Mouse (Mus musculus) ES-CJ7 (cell line): ENCODE results near the gene Crip2.
A peak's percentile ranks its signal among the peaks of the same experiment; 100 is the strongest.

Source experiments
- DNase-seq: peaks from one replicate; pipeline ENCODE4 v3.0.0; 2011; ENCODE audit warnings: low read depth, low spot score

The Crip2 gene

DNA sequence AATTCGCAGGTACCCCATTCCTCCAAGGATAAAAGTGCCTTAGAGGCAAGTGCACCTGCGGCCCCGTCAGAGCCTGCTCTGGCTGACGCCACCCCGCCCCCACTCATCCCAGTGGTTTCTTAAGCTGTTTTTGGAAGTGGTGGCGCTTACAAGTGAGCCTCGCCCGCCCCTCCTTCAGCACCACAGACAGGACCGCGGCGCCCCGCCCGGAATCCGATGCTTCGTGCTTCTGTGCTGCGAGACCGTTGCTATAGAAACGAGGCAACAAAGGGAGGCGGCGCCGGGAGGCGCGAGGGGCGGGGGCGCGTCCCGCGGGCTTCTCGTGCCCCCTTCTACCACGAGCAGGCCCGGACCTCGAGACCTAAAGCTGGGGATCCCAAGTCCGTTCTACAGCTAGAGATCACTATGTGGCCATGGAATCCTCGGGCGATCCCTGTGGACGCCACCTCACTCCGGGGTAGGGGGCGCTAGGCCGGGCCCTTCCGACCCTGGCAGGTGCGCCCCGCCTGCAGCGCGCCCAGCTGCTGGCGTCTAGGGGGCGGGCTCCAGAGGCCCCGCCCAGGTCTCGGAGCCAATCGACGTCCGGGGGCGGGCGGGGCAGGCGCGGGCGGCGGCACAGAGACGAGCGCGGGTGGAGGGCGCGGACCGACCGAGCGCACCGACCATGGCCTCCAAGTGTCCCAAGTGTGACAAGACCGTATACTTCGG, at the start of gene Crip2:
Gene Crip2, plus strand, starts transcription at position 329 of the 708 bp plus-strand sequence.
- peak; percentile 98 for DNase-seq

DNA sequence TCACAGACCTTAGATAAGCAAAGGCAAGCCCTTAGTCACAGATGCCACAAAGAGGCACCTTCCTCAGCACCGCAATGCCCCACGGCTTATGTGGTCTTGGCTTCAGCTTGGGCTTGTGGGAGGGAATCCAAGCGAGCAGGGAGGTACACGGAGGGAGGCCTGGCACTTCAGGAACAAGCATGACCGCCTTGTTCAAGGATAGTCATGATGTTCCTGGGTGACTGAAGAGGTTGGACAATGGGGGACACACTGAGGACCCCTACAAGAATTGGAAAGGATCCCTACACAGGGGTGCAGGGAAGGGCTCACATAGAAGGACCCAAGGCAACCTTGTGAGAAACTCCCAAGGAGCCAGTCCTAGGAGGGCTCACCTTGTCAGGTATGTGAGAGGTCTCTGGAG, 43.0 kb upstream of the Crip2 start:
- DNase-seq, result no peak

DNA sequence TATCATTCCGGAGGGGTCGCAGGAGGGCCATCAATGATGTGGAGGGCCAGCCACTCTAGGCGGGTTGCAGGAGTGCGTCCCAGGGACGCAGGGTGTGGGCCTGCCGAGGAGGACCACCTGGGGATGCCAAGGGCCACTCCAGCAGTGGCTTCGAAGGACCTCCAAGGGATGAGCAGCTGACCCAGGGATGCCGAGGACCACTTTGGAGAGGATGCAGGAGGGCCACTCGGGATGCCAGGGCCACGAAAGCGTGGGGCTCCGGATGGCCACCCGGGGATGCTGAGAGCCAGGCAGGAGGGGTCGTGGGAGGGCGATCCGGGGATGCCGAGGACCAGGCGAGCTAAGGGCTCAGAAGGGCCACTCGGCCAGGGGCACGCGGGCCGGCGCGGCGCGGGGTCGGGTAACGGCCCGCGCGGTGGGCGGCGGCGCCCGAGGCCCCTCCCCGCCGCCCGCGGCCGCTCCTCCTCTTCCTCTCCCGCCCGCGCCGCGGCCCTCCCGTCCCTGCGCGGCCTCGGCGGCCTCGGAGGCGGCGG, 42.2 kb upstream of the Crip2 start, which contains the start of gene Mta1:
Gene Mta1, plus strand, starts transcription at position 530 of the 533 bp plus-strand sequence.
- DNase-seq, result no peak

DNA sequence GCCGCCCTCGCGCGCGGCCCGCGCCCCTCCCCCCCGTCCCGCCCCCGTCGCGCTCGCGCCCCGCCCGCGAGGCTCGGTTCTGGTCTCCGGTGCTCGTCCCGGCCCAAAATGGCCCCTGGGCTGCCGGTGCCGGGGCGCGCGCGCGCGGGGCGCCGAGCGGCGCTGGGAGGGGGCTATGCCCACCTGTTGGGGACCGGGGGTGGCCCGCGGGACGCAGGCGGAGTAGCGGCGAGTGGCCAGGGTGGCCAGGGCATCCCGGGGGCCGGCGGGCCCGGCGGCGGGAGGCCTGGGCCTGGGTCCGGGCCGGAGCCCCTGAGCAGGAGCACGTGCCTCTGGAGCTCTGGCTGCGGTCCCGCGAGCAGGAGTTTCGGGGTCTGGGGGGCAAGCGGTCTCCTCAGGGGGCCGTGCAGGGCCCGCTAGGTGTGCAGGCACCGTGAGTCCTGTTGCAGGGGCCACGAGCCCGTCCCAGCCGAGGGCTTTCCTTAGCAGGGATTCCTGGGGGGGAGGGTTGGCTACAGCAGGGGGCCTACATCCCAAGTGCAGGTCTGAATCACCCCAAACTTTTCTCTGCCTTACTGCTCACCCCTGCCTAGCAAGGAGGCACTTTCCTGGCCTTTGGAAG, 41.4 kb upstream of the Crip2 start:
- DNase-seq, result no peak

DNA sequence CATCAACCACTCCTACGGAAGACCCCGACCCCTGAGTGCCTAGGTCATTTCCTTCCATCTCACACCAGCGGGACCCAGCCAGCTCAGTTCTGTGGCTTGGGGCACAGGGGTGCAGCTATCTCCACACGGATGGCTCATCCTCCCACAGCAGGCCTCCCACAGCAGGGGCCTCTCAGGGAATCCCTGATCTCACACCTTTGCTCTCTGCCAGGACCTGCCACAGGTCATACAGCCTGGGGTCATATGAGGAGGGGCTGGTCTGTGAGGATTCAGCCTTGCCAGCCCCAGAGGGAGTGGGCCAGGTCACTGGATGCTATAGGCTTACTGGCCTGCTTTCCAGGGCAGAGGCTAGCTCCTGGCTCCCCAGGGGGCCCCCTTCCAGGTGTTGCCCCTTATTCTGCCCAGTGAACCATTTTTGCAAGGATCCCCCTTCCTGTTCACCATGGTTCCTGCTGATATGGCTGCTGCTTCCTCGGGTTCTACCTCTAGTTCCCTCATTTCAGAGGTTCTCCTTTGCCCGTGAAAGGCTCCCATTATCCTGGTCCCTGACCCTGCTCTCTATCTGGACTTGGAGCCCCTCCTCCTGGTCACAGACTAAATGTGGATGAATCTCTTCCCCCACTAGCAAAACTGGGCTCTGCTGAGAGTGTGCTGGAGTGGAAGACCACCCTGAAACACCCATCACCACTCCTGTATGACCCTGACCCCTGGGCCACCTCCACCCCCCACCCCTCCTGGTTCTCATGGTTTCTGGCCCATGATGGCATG, 40.4 kb upstream of the Crip2 start:
- no peak for DNase-seq

DNA sequence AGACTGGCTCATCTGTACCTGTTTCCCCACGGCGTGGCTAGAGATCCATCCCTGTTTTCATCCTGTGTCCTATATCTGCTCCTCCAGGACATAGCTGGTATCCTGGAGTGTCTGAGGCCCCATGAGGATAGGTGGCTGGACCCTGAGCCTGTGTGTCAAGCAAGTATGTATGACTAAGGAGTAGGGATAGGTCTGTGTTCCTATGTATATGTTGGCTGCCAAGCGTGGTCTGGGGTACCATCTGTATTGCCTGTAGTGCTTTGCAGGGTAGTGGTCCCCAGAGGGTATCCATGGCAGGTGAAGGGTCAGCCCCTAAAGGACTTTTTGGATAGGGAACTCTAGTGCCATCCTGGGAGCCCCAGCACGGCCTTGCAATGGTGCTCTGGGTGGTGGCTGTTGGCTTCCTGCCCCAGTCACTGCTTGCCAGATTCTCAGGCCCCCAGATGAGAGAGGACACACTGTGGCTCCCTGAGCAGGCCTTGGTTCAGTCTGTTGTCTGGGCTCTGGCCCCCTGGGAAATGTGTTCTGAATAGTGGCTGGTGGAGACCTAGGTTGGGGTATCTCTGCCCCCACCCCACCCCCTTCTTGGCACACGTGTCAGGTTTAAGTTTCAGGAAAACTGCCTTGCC, 39.5 kb upstream of the Crip2 start:
- no peak for DNase-seq

DNA sequence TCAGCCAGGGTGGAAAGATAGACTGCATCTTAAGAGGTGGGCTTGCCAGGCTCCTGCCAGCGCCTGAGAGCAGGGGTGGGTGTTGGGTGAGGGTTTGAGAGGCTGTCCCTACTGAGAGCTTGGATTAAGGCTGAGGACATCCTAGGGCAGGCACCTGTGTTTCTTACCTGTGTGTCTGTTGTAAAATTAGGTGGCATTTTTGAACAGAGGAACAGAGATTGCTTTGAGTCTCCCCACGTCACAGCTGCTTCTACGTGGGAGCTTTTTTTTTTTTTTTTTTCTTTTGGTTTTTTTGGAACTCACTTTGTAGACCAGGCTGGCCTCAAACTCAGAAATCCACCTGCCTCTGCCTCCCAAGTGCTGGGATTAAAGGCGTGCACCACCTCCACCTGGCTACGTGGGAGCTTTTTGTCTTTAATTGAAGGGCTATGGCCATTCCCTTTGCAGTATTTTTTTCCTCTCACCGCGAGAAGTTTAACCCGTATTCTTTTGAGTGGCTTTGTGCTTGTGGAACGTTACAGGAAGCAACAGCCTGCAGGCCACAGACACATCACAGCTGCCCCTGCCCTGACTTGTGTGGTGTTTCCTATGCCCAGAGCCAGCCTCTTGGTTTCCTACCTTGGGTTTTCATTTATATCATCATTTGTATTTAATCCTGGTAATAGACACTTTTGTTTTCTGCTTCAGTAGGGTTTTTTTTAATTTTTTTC, 38.6 kb upstream of the Crip2 start:
- DNase-seq, result no peak

DNA sequence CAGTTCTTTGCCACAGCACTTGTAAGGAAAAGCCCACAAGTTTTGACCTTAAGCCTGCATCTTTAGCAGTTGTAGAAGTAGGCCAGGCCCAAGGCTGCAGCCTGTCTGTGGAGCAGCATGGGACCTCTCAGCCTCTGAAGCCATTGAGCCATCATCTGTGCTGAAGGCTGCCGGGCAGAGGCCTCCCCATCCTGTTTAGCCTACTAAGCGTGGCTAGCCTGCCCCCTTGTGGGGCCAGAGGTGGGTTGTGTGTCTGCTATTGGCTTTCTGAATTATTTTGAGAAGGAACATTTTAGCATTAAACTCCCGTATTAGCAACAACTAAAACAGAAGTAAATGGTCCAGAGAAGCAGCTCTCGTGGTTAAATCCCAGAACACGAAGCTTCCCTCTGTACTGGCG, 37.6 kb upstream of the Crip2 start:
- DNase-seq, result peak; percentile 73

DNA sequence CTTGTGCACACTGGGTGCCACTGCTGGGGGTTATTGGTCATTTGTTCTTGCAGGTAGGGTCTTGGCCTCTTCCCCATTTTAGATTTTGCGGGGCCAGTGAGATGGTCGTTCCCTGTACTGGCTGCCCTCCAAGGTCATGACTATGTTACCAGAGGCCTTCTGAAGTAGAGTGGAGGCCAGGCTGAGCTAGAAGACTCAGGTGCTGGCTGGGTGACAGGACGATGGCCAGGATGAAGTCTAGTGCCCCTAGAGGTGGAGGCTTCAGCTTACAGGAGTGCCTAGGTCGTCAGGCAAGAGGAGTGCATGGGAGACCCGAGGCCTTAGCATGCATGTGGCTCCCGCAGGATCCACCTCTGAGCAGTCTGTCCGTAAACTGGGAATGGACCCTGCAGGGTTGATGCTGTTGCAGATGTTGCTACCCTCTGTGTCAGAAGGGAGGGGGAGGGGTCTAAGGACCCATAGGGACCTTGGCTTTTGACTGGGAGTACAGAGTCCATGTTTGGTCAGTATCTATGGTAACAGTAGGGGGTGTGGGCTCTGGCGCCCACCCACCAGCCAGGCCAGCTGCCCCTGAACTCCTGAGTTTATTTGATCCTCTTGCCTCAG, 36.1 kb upstream of the Crip2 start:
- DNase-seq, result peak; percentile 79

DNA sequence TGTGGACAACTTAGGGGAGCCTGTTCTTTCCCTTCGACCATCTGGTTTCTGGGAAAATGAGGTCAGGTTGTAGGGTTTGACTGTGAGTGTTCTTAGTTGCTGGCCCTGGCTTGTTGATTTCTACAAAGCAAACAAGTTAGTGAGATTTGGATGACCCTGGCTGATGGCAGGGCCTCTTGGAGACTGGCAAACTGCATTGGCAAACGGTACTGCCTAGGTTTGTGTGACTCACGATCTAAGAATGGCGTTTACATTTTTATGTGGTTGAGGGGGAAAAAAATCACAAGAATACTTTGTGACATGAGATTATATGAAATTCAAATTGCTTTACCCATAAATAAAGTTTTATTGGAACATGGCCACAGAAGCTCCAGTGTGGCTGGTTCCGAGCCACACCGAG, 33.6 kb upstream of the Crip2 start:
- DNase-seq, result no peak

DNA sequence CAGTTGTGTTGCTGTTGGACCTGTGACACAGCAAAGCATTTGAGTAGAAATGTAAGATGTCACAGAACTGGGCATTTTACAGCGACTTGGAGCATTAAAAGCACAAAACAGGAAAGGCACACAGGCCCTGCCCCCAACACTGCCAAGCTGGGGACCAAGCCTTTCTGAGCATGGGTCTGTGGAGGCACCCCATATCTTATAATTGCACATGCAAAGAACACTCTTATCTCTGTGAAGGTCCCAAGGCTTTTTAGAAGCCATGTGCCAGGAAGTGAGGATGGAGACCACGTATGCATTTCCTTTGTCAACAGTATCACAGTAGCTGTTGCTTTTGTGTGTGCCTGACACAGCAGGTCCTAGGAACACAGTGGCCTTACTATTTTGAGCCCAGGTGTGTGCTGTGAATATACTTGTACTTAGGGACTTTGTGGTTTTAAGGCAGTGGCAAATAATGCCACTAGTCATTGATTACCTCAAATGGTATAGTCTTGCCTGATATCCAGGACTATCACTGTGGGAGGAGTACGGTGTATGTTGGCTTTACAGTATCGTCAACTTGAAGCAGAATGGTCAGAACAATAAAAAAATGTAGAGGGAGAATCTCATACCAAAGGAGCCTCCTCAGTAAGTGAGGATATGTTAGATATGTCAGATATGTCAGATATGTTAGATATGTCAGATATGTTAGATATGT, 32.5 kb upstream of the Crip2 start:
- no peak for DNase-seq

DNA sequence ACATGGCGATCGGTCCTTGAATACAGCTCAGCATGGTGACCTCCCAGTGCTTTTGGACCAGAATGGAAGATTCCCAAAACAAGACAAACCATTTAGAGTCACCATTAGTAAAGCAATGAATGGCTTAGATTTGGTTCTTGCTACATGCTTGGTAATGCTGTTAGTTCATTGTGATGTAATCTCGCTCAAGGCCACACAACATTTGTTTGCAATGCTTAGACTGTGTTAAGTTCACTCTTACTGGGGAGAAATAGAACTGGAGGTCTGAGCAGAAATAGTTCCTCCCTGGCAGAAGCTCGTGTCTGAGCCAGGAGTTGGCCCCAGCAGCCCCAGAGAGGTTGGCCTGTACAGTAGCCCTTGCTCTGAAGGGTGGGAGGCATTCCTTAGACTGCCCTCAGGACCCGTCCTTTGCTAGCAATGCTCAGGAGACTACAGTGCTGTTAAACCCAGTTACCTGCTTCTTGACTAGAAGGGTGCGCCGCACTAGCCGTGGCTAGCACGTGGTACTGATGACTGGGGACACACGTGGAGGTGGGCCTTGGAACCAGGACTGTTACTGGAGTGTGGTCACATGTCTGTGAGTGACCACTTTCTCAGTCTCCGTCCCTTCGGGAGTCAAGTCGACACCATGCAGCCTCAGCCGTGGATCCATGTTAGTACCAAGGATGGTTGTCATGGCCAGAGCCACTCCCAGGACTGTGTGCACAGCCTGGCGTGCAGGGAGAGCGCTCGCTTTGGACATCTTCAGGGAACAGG, 31.3 kb upstream of the Crip2 start:
- no peak for DNase-seq

DNA sequence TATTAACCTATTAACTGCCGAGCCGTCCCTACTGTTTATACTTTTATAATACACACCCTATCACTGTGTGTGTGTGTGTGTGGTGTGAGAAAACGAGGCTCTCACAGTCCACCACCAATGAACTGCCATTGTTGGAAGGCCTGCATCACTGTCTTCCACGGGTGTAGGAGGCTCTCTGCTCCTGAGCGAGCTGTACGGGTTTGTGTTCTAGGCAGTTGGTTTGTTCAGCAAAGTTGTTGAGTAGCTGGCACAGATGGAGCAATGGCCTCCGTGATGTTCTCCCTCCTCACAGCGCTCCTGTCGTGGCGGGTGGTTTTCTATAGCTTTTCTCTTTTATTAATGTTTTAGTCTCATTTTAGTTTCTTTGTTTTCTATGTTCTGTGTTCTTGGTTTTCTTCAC, 30.2 kb upstream of the Crip2 start:
- no peak for DNase-seq

DNA sequence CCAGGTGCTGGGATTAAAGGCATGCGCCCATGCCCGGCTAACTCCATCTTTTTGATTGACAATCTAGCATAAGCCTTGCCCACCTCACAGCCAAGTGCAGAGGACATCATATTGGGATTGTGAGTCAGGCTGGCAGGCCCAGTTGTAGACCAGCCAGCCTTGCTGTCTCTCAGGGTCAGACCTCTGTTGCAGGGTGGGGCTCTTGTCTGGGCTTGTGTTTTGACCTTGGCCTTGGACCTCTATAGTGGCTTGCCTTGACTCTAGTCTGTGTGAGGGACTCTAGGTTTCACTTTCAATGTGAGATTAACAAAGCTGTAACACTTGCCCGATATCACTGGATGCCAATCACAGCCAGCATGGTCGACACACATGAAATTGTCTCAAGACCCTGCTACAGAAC, 25.9 kb upstream of the Crip2 start:
- peak; percentile 57 for DNase-seq

DNA sequence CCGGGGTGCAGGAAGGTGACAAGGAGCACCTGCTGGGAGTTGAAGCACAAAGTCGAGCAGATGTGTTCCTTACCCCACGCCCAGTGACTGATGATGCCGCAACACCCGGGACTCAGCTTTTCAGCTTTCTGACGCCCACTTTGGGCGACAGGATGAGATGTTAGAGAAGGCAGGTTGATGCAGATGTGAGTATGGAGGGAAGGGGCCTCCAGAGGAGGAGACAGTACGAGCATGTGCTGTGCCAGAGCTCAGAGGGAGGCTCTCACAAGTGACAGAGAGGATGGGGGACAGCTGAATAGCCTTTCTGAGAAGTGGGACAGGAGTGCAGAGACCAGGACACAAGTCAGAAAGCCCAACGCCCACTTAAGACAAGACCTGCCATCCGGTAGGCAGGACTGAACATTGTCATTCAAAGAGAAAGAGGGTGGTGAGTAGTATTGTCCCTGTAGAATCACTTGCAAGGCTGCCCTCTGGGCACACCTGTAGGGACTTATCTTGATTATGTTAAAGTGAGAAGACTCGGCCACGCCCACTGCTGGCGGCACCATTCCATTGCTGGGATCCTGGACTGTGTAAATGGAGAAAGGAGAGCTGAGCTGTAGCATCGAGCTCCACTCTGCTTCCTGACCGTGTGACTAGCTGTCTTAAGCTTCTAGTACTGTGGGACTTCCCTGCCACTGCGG, 25.0 kb upstream of the Crip2 start:
- DNase-seq, result peak; percentile 88

DNA sequence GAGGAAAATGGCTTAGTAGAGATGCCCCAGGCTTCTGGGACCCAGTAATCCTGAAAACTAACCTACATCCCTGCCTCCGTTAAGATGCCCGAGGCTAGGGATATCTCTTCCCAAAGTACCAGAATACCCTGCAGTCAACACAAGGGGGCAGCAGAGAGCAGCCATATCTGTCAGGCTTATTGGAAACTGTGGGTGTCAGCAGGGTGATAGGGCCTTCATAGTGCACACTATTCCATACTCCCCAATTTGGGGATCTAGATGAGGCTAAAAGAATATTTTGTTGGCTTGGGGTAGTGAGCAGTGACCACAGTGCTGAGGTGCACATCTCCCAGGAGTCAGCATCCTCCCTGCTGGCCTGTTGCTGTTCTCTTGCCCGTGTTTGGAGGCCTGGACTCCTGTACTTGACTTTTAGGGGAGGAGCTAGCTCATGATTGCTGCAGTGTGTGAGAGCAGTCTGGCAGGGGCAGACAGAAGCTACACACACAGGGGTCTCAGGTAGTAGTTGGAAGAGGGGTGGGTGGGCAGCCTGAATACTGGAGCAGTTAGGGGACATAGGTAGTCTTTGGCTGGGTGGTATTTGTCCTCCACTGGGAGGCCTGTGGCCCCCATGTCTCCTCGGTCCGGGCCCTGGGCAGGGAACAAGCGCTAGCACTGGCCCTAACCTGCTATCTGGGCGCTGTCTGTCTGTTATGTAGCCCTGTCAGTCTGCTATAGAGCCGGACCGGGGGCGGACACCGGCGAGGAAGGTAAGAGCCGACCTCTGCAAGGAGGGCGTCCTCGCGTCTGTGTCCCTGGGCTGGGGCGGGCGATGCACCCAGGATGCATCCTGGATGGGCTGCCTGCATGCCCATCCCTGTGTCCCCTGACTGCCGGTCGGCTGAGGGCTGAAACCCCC, 20.3 kb upstream of the Crip2 start:
- DNase-seq, result peak; percentile 70

DNA sequence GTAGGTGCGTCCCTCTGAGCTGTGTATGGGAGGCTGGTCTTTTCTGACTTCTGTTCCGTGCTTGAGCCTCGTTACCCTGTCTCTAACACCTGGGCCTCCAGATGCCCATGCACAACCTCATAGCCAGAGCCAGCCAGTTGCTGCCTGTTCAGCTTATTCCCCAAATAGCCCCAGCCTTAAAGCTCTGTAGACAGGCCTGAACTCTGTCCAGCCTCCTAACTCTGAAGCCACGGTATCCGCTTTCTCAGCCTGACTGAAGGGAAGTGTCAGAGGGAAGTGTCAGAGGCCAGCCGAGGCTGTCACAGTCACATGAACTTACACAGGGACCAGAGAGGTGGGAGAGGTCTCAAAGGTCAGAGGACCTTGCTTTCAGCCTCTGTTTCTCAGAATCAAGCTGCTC, 15.3 kb upstream of the Crip2 start:
- no peak for DNase-seq

DNA sequence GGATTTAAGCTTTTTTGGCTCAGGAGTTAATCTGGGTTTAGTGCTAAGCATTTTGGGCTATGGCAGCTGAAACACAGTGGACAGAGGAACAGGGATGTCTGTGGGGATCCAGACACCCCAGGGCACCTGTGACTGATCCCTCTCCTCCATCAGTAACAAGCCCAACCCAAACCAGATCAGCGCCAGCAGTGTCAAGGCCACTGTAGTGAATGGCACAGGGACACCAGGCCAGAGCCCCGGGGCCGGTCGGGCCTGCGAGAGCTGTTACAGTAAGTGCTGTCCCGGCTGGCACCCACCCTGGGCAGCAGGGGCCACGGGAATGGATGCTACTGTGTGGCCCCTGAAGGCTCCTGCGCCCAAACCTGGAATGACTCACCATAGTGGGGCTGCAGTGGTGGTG, 9.3 kb upstream of the Crip2 start:
- DNase-seq, result no peak
